Mouse (Mus musculus): ENCODE measurements around the gene Neurod4. TPM values are rescaled to one million over a fixed set of nuclear protein-coding genes. Genes with fewer than 3 reads are reported as not detected.

Neurod4 gene
- total RNA-seq, 2 experiments from 2014 or later, result 0.27 to 0.30 TPM

DNA sequence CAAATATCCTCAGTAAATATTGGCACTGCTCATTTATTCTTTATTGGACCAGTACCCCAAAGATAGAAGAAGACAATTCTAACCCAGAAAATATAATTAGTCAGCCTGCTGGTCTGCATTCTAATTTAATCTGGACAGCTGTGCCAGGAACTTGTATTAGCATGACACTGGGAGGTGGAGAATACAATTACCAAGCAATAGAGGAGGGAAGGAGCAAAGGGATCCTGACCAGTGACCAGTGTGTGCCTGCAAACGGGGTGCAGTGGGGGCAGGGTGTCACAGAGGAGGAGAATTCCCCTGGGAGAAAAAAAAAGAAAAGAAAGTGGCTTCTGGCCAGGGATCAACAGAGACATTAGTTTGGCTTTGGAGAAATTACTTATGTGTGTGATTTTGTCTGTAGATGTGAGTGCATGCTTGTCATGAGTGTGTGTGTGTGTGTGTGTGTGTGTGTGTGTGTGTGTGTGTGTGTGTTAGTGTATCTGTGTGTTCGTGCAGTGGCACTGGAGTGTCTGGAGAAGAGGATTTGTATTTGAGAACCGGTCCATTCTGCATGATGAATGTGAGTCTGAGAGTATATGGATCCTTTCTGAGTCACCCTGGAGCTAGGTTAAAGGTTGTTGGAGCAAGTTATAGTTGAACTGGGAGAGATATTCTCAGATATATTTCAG lies 13.8 kb upstream of the Neurod4 start:
- H3K4me3 ChIP-seq, result no peak overlapping the region
- no peak for DNase-seq (ENCODE audit: extremely low spot score in 1 of 2, low spot score in 2 of 2)
- H3K27ac ChIP-seq, result no peak overlapping the region
- intact Hi-C loops (cut with DNase I), result no loop called here
- TF ChIP-seq CTCF (IDR thresholded peaks at IDR 0.05), result no peak

GRCm38 (mm10) chr10:130288007-130288406 lies 8.0 kb upstream of the Neurod4 start:
- Histone ChIP-seq H3K27ac (0 out of 2 replicates have a peak overlapping the region, but pooled peaks have one; percentile 51), H3K4me3 (no peak overlapping the region)
- no peak for DNase-seq (ENCODE audit: extremely low spot score in 1 of 2, low spot score in 2 of 2)
- no peak for TF ChIP-seq CTCF (IDR thresholded peaks at IDR 0.05)
- intact Hi-C loops (cut with DNase I), result no loop called here

GRCm38 (mm10) chr10:130287201-130287600 lies 7.2 kb upstream of the Neurod4 start:
- peak in 1 of 2 experiments; percentile 7 for DNase-seq (ENCODE audit: extremely low spot score in 1 of 2, low spot score in 2 of 2)
- TF ChIP-seq CTCF (IDR thresholded peaks at IDR 0.05), result no peak
- intact Hi-C loops (cut with DNase I), result no loop called here
- H3K4me3 ChIP-seq, result no peak overlapping the region
- H3K27ac ChIP-seq, result peak overlapping the region; percentile 51; the same call in 1 of the 2 replicates

- no peak for DNase-seq (ENCODE audit: extremely low spot score in 1 of 2, low spot score in 2 of 2)
- TF ChIP-seq CTCF (IDR thresholded peaks at IDR 0.05), result no peak
- intact Hi-C loops (cut with DNase I), result no loop called here
- Histone ChIP-seq H3K27ac (no peak overlapping the region), H3K4me3 (no peak overlapping the region)
These were observed 2.0 kb upstream of the Neurod4 start for GRCm38 (mm10) chr10:130281982-130282449.

- TF ChIP-seq CTCF (IDR thresholded peaks at IDR 0.05), result no peak
- H3K4me3 ChIP-seq, result no peak overlapping the region
- intact Hi-C loops (cut with DNase I), result no loop called here
- DNase-seq (ENCODE audit: extremely low spot score in 1 of 2, low spot score in 2 of 2), result no peak
- H3K27ac ChIP-seq, result no peak overlapping the region
These were observed 3.5 kb downstream of the Neurod4 start for GRCm38 (mm10) chr10:130276496-130276895.

- no peak overlapping the region for H3K4me3 ChIP-seq
- no peak for TF ChIP-seq CTCF (IDR thresholded peaks at IDR 0.05)
- no peak for DNase-seq (ENCODE audit: extremely low spot score in 1 of 2, low spot score in 2 of 2)
- intact Hi-C loops (cut with DNase I), result no loop called here
- H3K27ac ChIP-seq, result no peak overlapping the region
These were observed 4.3 kb downstream of the Neurod4 start for GRCm38 (mm10) chr10:130275759-130276158.

DNA sequence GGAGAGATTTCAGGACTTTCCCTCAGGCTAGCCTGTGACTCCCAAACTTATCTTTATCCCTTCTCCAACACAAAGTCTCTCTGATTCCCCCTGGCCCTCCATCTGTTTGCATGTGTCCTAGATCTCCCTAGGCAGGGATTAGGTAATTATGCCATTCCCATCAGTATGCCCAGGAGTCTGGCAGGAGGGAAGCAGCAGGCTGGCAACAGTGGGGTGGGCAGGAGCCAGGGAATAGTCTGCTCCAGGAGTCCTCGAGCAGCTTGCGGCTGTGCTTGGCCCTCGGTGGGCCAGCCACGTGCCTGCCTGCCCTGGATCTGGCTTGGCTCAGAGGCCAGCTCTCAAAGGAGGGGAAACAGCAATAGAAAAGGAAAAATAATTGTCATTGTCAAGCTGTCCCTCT lies 16.8 kb downstream of the Neurod4 start:
- no peak overlapping the region for H3K4me3 ChIP-seq
- DNase-seq (ENCODE audit: extremely low spot score in 1 of 2, low spot score in 2 of 2), result peak; percentile 13
- H3K27ac ChIP-seq, result no peak overlapping the region
- intact Hi-C loops (cut with DNase I), result no loop called here
- TF ChIP-seq CTCF (IDR thresholded peaks at IDR 0.05), result no peak

GRCm38 (mm10) chr10:130259483-130259882 lies 20.6 kb downstream of the Neurod4 start:
- DNase-seq (ENCODE audit: extremely low spot score in 1 of 2, low spot score in 2 of 2), result no peak
- TF ChIP-seq CTCF (IDR thresholded peaks at IDR 0.05), result no peak
- Histone ChIP-seq H3K4me3 (no peak overlapping the region), H3K27ac (no peak overlapping the region)
- intact Hi-C loops (cut with DNase I), result no loop called here

DNA sequence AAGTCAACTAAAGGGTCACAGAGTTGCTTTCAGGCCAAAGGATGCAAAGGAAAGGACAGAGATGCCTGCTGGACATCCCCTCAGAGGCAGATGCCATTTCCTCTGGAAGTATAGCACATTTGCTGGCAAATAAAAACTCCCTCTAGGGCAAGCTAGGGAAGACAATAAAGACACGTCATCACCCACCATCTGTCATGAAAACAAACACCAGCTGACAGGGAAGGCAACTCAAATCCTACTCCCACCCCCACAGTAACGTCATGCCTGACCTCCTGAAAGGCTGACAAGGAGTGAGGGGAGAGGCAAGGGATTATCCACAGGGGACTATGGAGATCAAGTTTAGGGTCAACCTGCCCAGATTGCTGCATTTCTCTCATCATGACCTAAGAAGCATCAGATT lies 35.8 kb downstream of the Neurod4 start:
- H3K27ac ChIP-seq, result no peak overlapping the region
- intact Hi-C loops (cut with DNase I), result no loop called here
- DNase-seq (ENCODE audit: extremely low spot score in 1 of 2, low spot score in 2 of 2), result peak in 1 of 2 experiments; percentile 12
- H3K4me3 ChIP-seq, result no peak overlapping the region
- no peak for TF ChIP-seq CTCF (IDR thresholded peaks at IDR 0.05)

DNA sequence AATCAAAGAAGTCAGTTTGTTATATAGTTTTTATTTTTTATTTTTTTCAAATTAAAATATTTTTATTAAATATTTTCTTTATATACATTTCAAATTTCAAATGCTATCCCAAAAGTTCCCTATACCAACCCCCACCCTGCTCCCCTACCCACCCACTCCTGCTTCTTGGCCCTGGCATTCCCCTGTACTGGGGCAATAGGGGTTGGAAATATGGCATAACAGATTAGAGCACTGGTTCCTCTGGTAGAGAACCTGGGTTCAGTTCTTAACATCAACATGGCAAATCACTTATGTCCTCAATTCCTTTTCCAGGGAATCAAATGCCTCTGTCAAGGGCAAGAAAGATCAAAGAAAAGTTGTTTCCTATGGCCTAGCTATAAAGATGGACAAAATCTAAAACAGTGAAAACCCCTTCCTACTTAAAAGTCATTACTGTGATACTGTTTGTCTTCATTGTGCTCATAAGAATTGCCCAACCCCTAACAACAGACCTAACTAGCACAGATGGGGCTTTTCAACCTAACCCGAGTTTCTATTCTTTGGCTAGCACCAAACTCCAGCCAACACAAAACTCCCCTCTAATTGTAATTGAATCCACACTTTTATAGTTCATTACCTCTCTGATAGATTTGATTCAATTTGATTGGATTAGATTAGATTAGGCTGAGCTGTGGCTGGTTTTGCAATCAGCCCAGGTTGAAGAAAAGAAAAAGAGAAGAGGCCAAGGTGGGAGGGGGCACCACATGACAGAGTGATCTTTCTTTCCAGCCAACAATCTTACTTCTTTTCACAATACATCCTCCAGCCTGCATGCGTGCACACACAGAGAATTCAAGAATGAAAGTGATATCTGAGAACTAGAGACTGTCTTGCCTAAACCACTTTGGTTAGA lies 41.5 kb downstream of the Neurod4 start:
- no peak for DNase-seq (ENCODE audit: extremely low spot score in 1 of 2, low spot score in 2 of 2)
- intact Hi-C loops (cut with DNase I), result no loop called here
- no peak for TF ChIP-seq CTCF (IDR thresholded peaks at IDR 0.05)
- Histone ChIP-seq H3K27ac (no peak overlapping the region), H3K4me3 (no peak overlapping the region)

GRCm38 (mm10) chr10:130234576-130234975 lies 45.5 kb downstream of the Neurod4 start:
- DNase-seq (ENCODE audit: extremely low spot score in 1 of 2, low spot score in 2 of 2), result no peak
- intact Hi-C loops (cut with DNase I), result no loop called here
- TF ChIP-seq CTCF (IDR thresholded peaks at IDR 0.05), result no peak
- H3K4me3 ChIP-seq, result no peak overlapping the region
- no peak overlapping the region for H3K27ac ChIP-seq

GRCm38 (mm10) chr10:130232117-130232516 lies 47.9 kb downstream of the Neurod4 start:
- no peak for DNase-seq (ENCODE audit: extremely low spot score in 1 of 2, low spot score in 2 of 2)
- Histone ChIP-seq H3K27ac (no peak overlapping the region), H3K4me3 (no peak overlapping the region)
- intact Hi-C loops (cut with DNase I), result no loop called here
- TF ChIP-seq CTCF (IDR thresholded peaks at IDR 0.05), result no peak
